Mouse (Mus musculus) embryonic facial prominence, embryonic 11.5 days (tissue): ENCODE results near the gene Nsl1. TPM values are rescaled to one million over a fixed set of nuclear protein-coding genes. Genes with fewer than 3 reads are reported as not detected.

Source experiments
- ATAC-seq: fragments of 200-750 bp; cut with Nextera tagmentation; replicated peaks from 2 replicates; pipeline ENCODE4 v1.8.0; 2017; ENCODE audit warnings: low read depth; ENCODE audit not compliant: insufficient number of reproducible peaks, low FRiP score, low TSS enrichment
- DNase-seq: peaks from one replicate; pipeline ENCODE4 v3.0.0-alpha.2; 2015; ENCODE audit warnings: low spot score
- H3K27ac ChIP-seq: fragments of 300-500 bp; sonication (generic); replicated peaks from 2 replicates; pipeline ENCODE4 v1.5.1; 2014; ENCODE audit warnings: mild to moderate bottlenecking, low read depth, low read length, control low read depth
- H3K27me3 ChIP-seq: fragments of 300-500 bp; sonication (generic); 2 replicates; pipeline ENCODE4 v1.6.1; 2014; ENCODE audit warnings: mild to moderate bottlenecking, low read length, moderate library complexity, mixed read lengths; ENCODE audit not compliant: control insufficient read depth, insufficient read depth
- H3K36me3 ChIP-seq: fragments of 300-500 bp; sonication (generic); replicated peaks from 2 replicates; pipeline ENCODE4 v1.6.1; 2014; ENCODE audit warnings: low read depth, mild to moderate bottlenecking, low read length, moderate library complexity, mixed read lengths; ENCODE audit not compliant: control insufficient read depth, insufficient read depth
- H3K4me1 ChIP-seq: fragments of 300-500 bp; sonication (generic); 2 replicates; pipeline ENCODE4 v1.6.1; 2014; ENCODE audit warnings: low read length, mixed read lengths; ENCODE audit not compliant: control insufficient read depth, insufficient read depth
- H3K4me2 ChIP-seq: fragments of 300-500 bp; sonication (generic); 2 replicates; pipeline ENCODE4 v1.6.1; 2014; ENCODE audit warnings: low read depth, mild to moderate bottlenecking, control low read depth, low read length, moderate library complexity
- H3K4me3 ChIP-seq: fragments of 300-500 bp; sonication (generic); 2 replicates; pipeline ENCODE4 v1.5.1; 2014; ENCODE audit warnings: low read depth, low read length, control low read depth
- H3K9ac ChIP-seq: fragments of 300-500 bp; sonication (generic); replicated peaks from 2 replicates; pipeline ENCODE4 v1.6.1; 2014; ENCODE audit warnings: mild to moderate bottlenecking, control low read depth, low read length
- H3K9me3 ChIP-seq: fragments of 300-500 bp; sonication (generic); replicated peaks from 2 replicates; pipeline ENCODE4 v1.6.1; 2016; ENCODE audit warnings: mild to moderate bottlenecking, low read length, inconsistent platforms, mixed read lengths; ENCODE audit not compliant: control insufficient read depth
- WGBS: fragments of 180-500 bp; shearing (Covaris S2); extraction: QIAGEN DNeasy Blood & Tissue Kit; methylation state at CpG from one replicate; pipeline ENCODE4 v1.1.7; 2014; 5-methylcytosine and 5-hydroxymethylcytosine counted together
- polyA plus RNA-seq: library from polyadenylated mRNA; unstranded; fragments of >200 nt; fragmentation: Nextera tagmentation; extraction: Ambion mirVana; gene quantifications from 2 replicates; pipeline ENCODE4 v1.2.1, GENCODE M21; 2014

The Nsl1 gene
- polyA plus RNA-seq, 1 experiment from 2014 or later, result 23.4 TPM

- ATAC-seq (no peak), DNase-seq (no peak)
- 83% methylated on average over 5 of the region's 5 CpGs for WGBS
- Histone ChIP-seq H3K27ac (no peak overlapping the region), H3K36me3 (no peaks in the 10 kb centered on the region), H3K27me3 (no peaks in the 10 kb centered on the region; the same call in 1 of the 2 replicates), H3K4me2 (no peak overlapping the region), H3K9me3 (no peaks in the 10 kb centered on the region), H3K4me1 (no peaks in the 10 kb centered on the region), H3K4me3 (no peak overlapping the region), H3K9ac (no peak overlapping the region)
Observed at GRCm38 (mm10) chr1:191132934-191133333, 70.1 kb downstream of the Nsl1 start.

- 52% methylated on average over 4 of the region's 4 CpGs for WGBS
- Histone ChIP-seq H3K4me1 (no peaks in the 10 kb centered on the region), H3K4me3 (no peak overlapping the region), H3K9me3 (no peaks in the 10 kb centered on the region), H3K27me3 (no peaks in the 10 kb centered on the region; the same call in 1 of the 2 replicates), H3K9ac (no peak overlapping the region), H3K27ac (no peak overlapping the region), H3K4me2 (no peak overlapping the region), H3K36me3 (no peaks in the 10 kb centered on the region)
- DNase-seq (no peak), ATAC-seq (no peak)
Observed at GRCm38 (mm10) chr1:191135406-191135805, 72.6 kb downstream of the Nsl1 start.

Other genes starting within 250 kb of the Nsl1 start
- gene Rps6kc1, start 151.2 kb upstream of the Nsl1 start, polyA plus RNA-seq, result 15.0 and 17.6 TPM in 2 replicates
- gene Angel2, start 137.9 kb upstream of the Nsl1 start, polyA plus RNA-seq, result 53.6 and 57.7 TPM in 2 replicates
- gene Vash2, start 83.7 kb upstream of the Nsl1 start, polyA plus RNA-seq, result 80.6 and 88.3 TPM in 2 replicates
- 10.0 and 10.5 TPM in 2 replicates for gene Flvcr1, start 36.9 kb upstream of the Nsl1 start, polyA plus RNA-seq
- not detected in 2 replicates for gene Spata45, start 26.4 kb upstream of the Nsl1 start, polyA plus RNA-seq
- 11.9 and 12.0 TPM in 2 replicates for gene Tatdn3, start 80 bp upstream of the Nsl1 start, polyA plus RNA-seq
- 9.8 and 11.9 TPM in 2 replicates for gene Batf3, start 34.8 kb downstream of the Nsl1 start, polyA plus RNA-seq
- gene Fam71a, start 101.8 kb downstream of the Nsl1 start, polyA plus RNA-seq, result not detected in 2 replicates
- 2.1 and 2.4 TPM in 2 replicates for gene Atf3, start 155.0 kb downstream of the Nsl1 start, polyA plus RNA-seq